Mouse (Mus musculus): Measurements from ENCODE around the gene Unc13b.

DNA sequence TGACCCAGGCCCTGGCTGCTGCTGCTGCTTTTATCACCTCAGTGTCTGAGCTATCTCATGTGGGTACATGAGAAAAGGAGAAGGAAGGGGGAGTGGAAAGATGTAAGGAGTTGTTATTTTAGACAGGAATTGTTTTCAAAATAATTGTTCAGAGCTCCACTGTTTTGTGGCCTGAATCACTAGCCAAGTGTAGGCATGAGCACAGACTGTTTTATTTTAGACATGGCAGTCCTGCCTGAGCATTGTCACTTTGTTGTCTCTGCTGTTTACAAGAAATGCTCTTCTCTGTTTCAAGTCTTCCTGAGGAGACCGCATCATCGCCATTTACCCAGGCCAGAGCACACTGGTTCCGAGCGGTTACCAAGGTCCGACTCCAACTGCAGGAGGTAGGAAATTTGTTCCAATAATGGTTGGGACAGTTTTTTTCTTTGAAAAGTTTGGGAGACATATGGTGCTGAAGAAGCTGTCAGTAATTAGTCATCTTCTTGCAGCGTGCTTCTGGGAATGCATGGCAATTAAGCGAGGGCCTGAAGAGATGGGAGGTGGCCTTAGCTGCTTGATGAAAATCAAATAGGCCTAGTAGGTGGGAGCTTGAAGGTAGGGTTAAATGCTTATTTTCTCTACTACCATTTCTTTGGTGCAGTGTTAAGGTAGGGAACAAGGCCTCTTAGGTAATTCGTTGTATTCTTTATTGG, 123.9 kb downstream of the Unc13b start:
- TF ChIP-seq POLR2A (IDR thresholded peaks at IDR 0.05; ENCODE audit: control insufficient read depth, low read depth, low read length) (no peak), CTCF (IDR thresholded peaks at IDR 0.05; ENCODE audit: control insufficient read depth, insufficient read depth, insufficient replicate concordance, low read depth, low read length) (no peak)

Data from testis, adult 2 months (tissue).